Mouse (Mus musculus) layer of hippocampus, adult 2 months (tissue): ENCODE data around the gene Nek6. TPM values are rescaled to one million over a fixed set of nuclear protein-coding genes. Genes with fewer than 3 reads are reported as not detected.

Experiments used
- DNase-seq, 2 experiments: peaks; one replicate each; pipeline ENCODE4 v3.0.0; 2022; ENCODE audit warnings: low spot score in 2 of 2
- H3K27ac ChIP-seq: fragments of 200-600 bp; 2 replicates; pipeline ENCODE4 v1.8.1; 2022
- H3K4me3 ChIP-seq: fragments of 200-600 bp; 2 replicates; pipeline ENCODE4 v1.8.1; 2022; ENCODE audit warnings: mild to moderate bottlenecking
- CTCF ChIP-seq: fragments of 200-600 bp; conservative IDR thresholded peaks from 2 replicates; pipeline ENCODE4 v1.8.1; 2022; ENCODE audit warnings: antibody characterized with exemption, mild to moderate bottlenecking, moderate library complexity
- total RNA-seq, 2 experiments: library from RNA; stranded (reverse); gene quantifications; 2 replicates each; pipeline ENCODE4 v1.2.3; 2021

Gene Nek6
- total RNA-seq, 2 experiments from 2014 or later, result 41.6 to 44.8 TPM

- TF ChIP-seq CTCF, result no peak
- no peak overlapping the region for H3K4me3 ChIP-seq
- DNase-seq, result no peak
- no peak overlapping the region for H3K27ac ChIP-seq
These were observed 35.3 kb downstream of the Nek6 start for GRCm38 (mm10) chr2:38546748-38547147.

DNA sequence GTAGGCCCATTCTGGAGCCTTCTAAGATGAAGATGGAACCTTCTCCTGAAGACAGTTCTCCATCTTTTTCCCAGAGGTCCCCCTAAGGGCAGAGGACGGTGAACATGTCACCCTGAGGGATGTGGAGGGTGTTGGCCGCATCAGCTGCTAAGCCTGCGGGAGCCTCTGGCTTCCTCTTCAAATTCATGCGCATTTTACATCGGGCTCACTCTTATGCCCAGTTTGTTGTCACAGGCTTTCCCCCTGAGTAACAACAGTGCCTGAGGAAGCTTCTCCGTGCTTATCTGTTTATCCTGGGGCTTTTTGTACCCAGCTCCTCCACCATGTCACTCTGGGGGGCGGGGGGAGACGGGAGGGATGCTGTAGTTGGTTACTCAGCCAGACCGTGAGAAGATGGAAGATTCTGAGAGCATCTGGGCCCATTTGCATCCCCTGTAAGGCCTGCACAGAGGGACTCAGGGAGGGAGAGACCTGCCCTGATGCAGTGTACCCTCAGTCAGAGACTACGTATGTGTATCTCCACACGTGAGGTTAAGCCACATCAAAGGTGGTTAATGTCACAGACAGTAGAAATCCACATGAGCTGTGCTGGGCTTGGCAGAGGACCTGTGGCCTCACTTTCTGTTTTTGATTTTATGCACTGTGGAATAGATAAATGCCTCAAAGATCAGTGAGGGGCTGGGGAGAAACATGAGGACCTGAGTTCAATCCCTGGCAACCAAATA, 36.5 kb downstream of the Nek6 start:
- TF ChIP-seq CTCF, result no peak
- Histone ChIP-seq H3K4me3 (no peak overlapping the region), H3K27ac (no peak overlapping the region)
- no peak for DNase-seq

GRCm38 (mm10) chr2:38552004-38552443, 40.6 kb downstream of the Nek6 start:
- no peak for DNase-seq
- H3K4me3 ChIP-seq, result no peak overlapping the region
- H3K27ac ChIP-seq, result no peak overlapping the region
- TF ChIP-seq CTCF, result no peak

DNA sequence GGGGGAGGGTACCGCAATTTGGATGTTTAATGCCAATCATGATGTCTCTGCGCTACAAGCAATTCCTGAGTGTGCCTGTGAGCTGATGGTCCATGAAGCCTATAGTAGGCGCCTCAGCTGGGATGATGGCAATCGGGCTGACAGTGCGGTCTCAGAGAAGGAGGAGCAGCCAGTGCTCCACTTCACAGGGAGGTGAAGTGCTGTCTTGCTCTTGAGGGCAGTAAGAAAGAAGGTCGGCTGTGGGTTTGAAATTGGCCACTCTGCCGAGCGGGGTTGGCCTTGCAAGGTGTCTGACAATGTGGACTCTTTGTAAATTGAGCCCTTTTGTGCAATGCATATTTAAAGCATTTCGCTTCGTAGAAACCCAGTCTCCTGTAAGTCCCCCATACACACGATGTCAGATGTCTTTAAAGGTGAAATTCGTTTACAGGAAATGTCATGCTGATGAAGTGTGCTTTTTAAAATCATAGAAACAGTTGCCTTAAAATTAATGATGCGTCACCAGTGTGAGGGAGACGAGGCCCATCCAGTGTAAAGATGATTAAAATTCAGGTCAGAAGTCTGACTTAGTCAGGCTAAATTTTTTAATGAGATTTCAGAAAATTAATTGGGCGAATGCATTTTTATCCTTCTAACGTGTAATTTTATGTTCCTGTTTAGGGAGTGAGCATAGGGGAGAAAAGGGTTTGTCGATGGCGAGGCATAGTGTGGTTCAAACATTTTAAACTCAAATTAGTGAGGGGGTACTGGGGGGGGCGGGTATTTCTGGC, 43.0 kb downstream of the Nek6 start:
- Histone ChIP-seq H3K4me3 (no peak overlapping the region), H3K27ac (no peak overlapping the region)
- no peak for DNase-seq
- TF ChIP-seq CTCF, result no peak

GRCm38 (mm10) chr2:38555659-38556058, 44.2 kb downstream of the Nek6 start:
- Histone ChIP-seq H3K4me3 (no peak overlapping the region), H3K27ac (no peak overlapping the region)
- no peak for TF ChIP-seq CTCF
- no peak for DNase-seq

DNA sequence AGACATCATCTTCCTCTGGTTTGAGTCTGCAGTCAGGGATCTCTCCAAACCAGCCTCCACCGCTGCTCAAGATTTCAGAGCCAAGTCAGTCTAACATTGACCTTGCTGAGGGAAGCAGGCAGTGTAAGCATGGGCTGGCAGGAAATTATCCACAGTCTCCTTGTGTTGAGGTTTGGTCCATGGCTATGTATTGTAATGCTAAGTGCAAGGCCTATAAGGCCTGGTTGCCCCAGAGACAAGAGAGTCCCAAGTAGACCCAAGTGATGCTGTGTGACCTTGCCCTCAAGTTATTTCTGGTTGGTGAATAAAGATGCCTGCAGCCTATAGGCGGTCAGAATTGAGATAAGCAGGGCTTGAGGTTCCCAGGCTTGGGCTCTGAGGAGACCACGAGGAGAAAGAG, 45.3 kb downstream of the Nek6 start:
- TF ChIP-seq CTCF, result no peak
- Histone ChIP-seq H3K27ac (no peak overlapping the region), H3K4me3 (no peak overlapping the region)
- no peak for DNase-seq

GRCm38 (mm10) chr2:38560296-38561227, 49.1 kb downstream of the Nek6 start:
- TF ChIP-seq CTCF, result no peak
- H3K27ac ChIP-seq, result no peak overlapping the region
- H3K4me3 ChIP-seq, result no peak overlapping the region
- no peak for DNase-seq

DNA sequence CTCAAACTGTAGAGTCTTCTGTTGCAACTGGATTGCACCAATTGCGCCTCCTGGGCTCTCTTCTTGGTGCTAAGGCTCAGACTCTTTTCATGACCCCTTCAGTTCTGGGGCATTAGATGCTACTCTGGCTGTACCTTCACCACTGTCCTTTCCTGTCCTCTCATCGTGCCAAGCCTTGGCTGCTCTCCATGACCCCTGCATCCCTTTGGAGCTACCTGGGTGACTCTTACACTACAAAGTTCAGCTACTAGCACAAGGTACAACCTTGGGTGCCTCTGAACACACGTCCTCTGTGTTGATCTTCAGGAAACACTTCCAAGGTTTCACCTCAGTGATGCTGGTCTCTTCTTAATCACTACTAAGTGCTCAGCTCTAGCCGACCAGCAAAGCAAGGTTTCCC, 51.2 kb downstream of the Nek6 start:
- TF ChIP-seq CTCF, result no peak

DNA sequence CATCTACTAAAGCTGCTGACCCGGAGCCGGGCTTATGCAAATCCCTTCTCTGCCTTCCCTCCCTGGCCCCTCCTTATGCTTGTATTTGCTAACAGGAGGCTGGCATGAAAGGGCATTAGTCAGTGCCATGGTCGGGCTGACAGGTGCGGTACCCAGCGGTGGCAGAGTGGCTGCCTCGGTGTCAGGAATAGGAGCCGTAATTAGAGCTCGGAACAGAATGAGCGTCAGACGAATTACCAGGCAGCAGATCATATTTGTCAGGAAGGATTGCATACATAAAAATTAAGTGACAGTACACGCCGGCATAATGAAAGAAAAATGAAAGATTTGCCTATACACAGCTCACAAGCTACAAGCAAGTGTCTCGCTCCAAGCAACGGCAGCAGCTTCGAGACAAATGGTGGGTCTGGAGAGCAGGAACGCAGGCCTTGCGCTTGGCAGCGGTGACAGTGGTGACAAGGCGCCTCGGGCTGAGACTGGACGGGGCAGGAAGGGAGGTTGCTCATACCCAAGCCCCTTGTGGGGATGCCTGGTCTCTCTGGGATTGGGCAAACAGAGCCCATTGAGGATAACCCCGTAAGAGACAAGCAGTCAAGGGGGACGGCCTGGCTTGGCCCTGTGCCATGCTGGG, 60.6 kb downstream of the Nek6 start:
- no peak overlapping the region for H3K4me3 ChIP-seq

More for the DNA sequence above, 51.2 kb downstream of the Nek6 start:
- DNase-seq, result no peak
- Histone ChIP-seq H3K4me3 (no peak overlapping the region), H3K27ac (no peak overlapping the region)

DNA sequence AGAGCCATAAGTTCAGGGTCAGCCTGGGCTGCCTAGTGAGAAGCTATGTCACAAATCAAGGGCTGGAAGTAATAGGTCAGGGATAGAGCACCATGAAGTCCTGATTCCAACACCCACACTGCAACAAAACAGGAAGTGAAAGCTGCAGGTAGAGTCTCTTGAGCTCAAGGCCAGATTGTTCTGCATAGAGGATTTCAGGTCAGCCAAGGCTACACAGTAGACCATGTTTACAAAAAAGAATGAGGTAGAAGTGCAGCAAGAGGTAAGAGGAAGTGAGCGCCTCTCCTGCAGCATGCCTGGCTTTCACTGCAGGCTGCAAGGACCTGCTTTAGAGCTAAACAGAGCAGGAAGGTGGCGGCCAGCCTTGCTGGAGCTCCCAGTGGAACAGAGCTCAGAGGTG, 63.3 kb downstream of the Nek6 start:
- no peak overlapping the region for H3K27ac ChIP-seq
- TF ChIP-seq CTCF, result no peak

More for the DNA sequence above, 60.6 kb downstream of the Nek6 start:
- TF ChIP-seq CTCF, result no peak
- DNase-seq, result no peak
- H3K27ac ChIP-seq, result no peak overlapping the region

GRCm38 (mm10) chr2:38578602-38579521, 67.4 kb downstream of the Nek6 start:
- TF ChIP-seq CTCF, result no peak
- peak; percentile 40 to 49 for DNase-seq
- H3K4me3 ChIP-seq, result no peak overlapping the region
- H3K27ac ChIP-seq, result peak overlapping the region; percentile 71

More for the DNA sequence above, 63.3 kb downstream of the Nek6 start:
- DNase-seq, result no peak
- no peak overlapping the region for H3K4me3 ChIP-seq
